Mouse (Mus musculus): ENCODE results near the gene Madcam1. TPM values are rescaled to one million over a fixed set of nuclear protein-coding genes. Genes with fewer than 3 reads are reported as not detected.

The Madcam1 gene
- polyA plus RNA-seq, 1 experiment from 2014 or later, result 29.7 TPM

GRCm38 (mm10) chr10:79681591-79682245 lies 17.4 kb downstream of the Madcam1 start, which contains the start of gene Cdc34:
TSS of gene Cdc34 (plus strand) at chr10:79682195.
- Histone ChIP-seq H3K27ac (ENCODE audit: low read length) (peak within 1 kb of the TSS; percentile 75; the same call in 1 of the 2 replicates), H3K36me3 (ENCODE audit: control insufficient read depth, insufficient read depth, low read length) (peaks cover 28% of the 10 kb centered on the region), H3K4me3 (ENCODE audit: low read depth, low read length) (peak within 1 kb of the TSS; percentile 68), H3K4me2 (replicated peaks; ENCODE audit: low read depth, low read length) (peak within 1 kb of the TSS; percentile 90), H3K9me3 (ENCODE audit: control insufficient read depth, low read depth, low read length) (no peaks in the 10 kb centered on the region), H3K4me1 (ENCODE audit: control insufficient read depth, insufficient read depth, low read length) (peaks cover 18% of the 10 kb centered on the region; the same call in 1 of the 2 replicates), H3K27me3 (ENCODE audit: control insufficient read depth, insufficient read depth, low read length) (no peaks in the 10 kb centered on the region), H3K9ac (replicated peaks; ENCODE audit: low read depth, low read length) (peak within 1 kb of the TSS; percentile 85)
- peak; percentile 93 for ATAC-seq (ENCODE audit: insufficient number of reproducible peaks, insufficient read depth, low FRiP score, low read depth)
- WGBS, result under 1% methylated on average over 64 of the region's 84 CpGs

GRCm38 (mm10) chr10:79682551-79682915 lies 18.2 kb downstream of the Madcam1 start:
- H3K4me2 ChIP-seq (replicated peaks; ENCODE audit: low read depth, low read length), result peak overlapping the region; percentile 90
- WGBS, result 0% methylated on average over 10 of the region's 10 CpGs
- H3K9me3 ChIP-seq (ENCODE audit: control insufficient read depth, low read depth, low read length), result no peaks in the 10 kb centered on the region
- H3K9ac ChIP-seq (replicated peaks; ENCODE audit: low read depth, low read length), result peak overlapping the region; percentile 85
- ATAC-seq (ENCODE audit: insufficient number of reproducible peaks, insufficient read depth, low FRiP score, low read depth), result no peak
- no peaks in the 10 kb centered on the region for H3K27me3 ChIP-seq (ENCODE audit: control insufficient read depth, insufficient read depth, low read length)
- peak overlapping the region; percentile 68 for H3K4me3 ChIP-seq (ENCODE audit: low read depth, low read length)
- peak overlapping the region; percentile 75; the same call in 1 of the 2 replicates for H3K27ac ChIP-seq (ENCODE audit: low read length)
- H3K4me1 ChIP-seq (ENCODE audit: control insufficient read depth, insufficient read depth, low read length), result peaks cover 18% of the 10 kb centered on the region; the same call in 1 of the 2 replicates
- H3K36me3 ChIP-seq (ENCODE audit: control insufficient read depth, insufficient read depth, low read length), result peaks cover 35% of the 10 kb centered on the region

- H3K36me3 ChIP-seq (ENCODE audit: control insufficient read depth, insufficient read depth, low read length), result peaks cover 39% of the 10 kb centered on the region
- peak overlapping the region; percentile 68 for H3K4me3 ChIP-seq (ENCODE audit: low read depth, low read length)
- H3K27ac ChIP-seq (ENCODE audit: low read length), result peak overlapping the region; percentile 75; the same call in 1 of the 2 replicates
- 6% methylated on average over 10 of the region's 10 CpGs for WGBS
- no peak for ATAC-seq (ENCODE audit: insufficient number of reproducible peaks, insufficient read depth, low FRiP score, low read depth)
- H3K27me3 ChIP-seq (ENCODE audit: control insufficient read depth, insufficient read depth, low read length), result no peaks in the 10 kb centered on the region
- peak overlapping the region; percentile 90 for H3K4me2 ChIP-seq (replicated peaks; ENCODE audit: low read depth, low read length)
- H3K9me3 ChIP-seq (ENCODE audit: control insufficient read depth, low read depth, low read length), result no peaks in the 10 kb centered on the region
- peaks cover 18% of the 10 kb centered on the region; the same call in 1 of the 2 replicates for H3K4me1 ChIP-seq (ENCODE audit: control insufficient read depth, insufficient read depth, low read length)
- H3K9ac ChIP-seq (replicated peaks; ENCODE audit: low read depth, low read length), result peak overlapping the region; percentile 85
These were observed 18.7 kb downstream of the Madcam1 start for GRCm38 (mm10) chr10:79682916-79683582.

- no peaks in the 10 kb centered on the region for H3K9me3 ChIP-seq (ENCODE audit: control insufficient read depth, low read depth, low read length)
- no peaks in the 10 kb centered on the region for H3K27me3 ChIP-seq (ENCODE audit: control insufficient read depth, insufficient read depth, low read length)
- peaks cover 18% of the 10 kb centered on the region; the same call in 1 of the 2 replicates for H3K4me1 ChIP-seq (ENCODE audit: control insufficient read depth, insufficient read depth, low read length)
- H3K27ac ChIP-seq (ENCODE audit: low read length), result no peak overlapping the region
- peak overlapping the region; percentile 90; the same call in 1 of the 2 replicates for H3K4me2 ChIP-seq (replicated peaks; ENCODE audit: low read depth, low read length)
- WGBS, result 84% methylated on average over 6 of the region's 6 CpGs
- no peak overlapping the region; the same call in 1 of the 2 replicates for H3K9ac ChIP-seq (replicated peaks; ENCODE audit: low read depth, low read length)
- ATAC-seq (ENCODE audit: insufficient number of reproducible peaks, insufficient read depth, low FRiP score, low read depth), result no peak
- peaks cover 48% of the 10 kb centered on the region for H3K36me3 ChIP-seq (ENCODE audit: control insufficient read depth, insufficient read depth, low read length)
- peak overlapping the region; percentile 68; the same call in 1 of the 2 replicates for H3K4me3 ChIP-seq (ENCODE audit: low read depth, low read length)
These were observed 19.6 kb downstream of the Madcam1 start for GRCm38 (mm10) chr10:79683726-79684640.

GRCm38 (mm10) chr10:79684770-79685600 lies 20.6 kb downstream of the Madcam1 start:
- ATAC-seq (ENCODE audit: insufficient number of reproducible peaks, insufficient read depth, low FRiP score, low read depth), result no peak
- H3K36me3 ChIP-seq (ENCODE audit: control insufficient read depth, insufficient read depth, low read length), result peaks cover 52% of the 10 kb centered on the region
- H3K4me1 ChIP-seq (ENCODE audit: control insufficient read depth, insufficient read depth, low read length), result peaks cover 18% of the 10 kb centered on the region; the same call in 1 of the 2 replicates
- H3K4me2 ChIP-seq (replicated peaks; ENCODE audit: low read depth, low read length), result no peak overlapping the region
- H3K9me3 ChIP-seq (ENCODE audit: control insufficient read depth, low read depth, low read length), result no peaks in the 10 kb centered on the region
- no peaks in the 10 kb centered on the region for H3K27me3 ChIP-seq (ENCODE audit: control insufficient read depth, insufficient read depth, low read length)
- H3K27ac ChIP-seq (ENCODE audit: low read length), result no peak overlapping the region
- 92% methylated on average over 25 of the region's 25 CpGs for WGBS
- H3K4me3 ChIP-seq (ENCODE audit: low read depth, low read length), result no peak overlapping the region
- H3K9ac ChIP-seq (replicated peaks; ENCODE audit: low read depth, low read length), result no peak overlapping the region

GRCm38 (mm10) chr10:79686219-79686618 lies 21.9 kb downstream of the Madcam1 start:
- H3K4me1 ChIP-seq (ENCODE audit: control insufficient read depth, insufficient read depth, low read length), result peaks cover 13% of the 10 kb centered on the region; the same call in 1 of the 2 replicates
- H3K4me3 ChIP-seq (ENCODE audit: low read depth, low read length), result no peak overlapping the region
- H3K36me3 ChIP-seq (ENCODE audit: control insufficient read depth, insufficient read depth, low read length), result peaks cover 52% of the 10 kb centered on the region
- H3K27ac ChIP-seq (ENCODE audit: low read length), result no peak overlapping the region
- no peak overlapping the region for H3K4me2 ChIP-seq (replicated peaks; ENCODE audit: low read depth, low read length)
- H3K27me3 ChIP-seq (ENCODE audit: control insufficient read depth, insufficient read depth, low read length), result no peaks in the 10 kb centered on the region
- WGBS, result 85% methylated on average over 2 of the region's 2 CpGs
- ATAC-seq (ENCODE audit: insufficient number of reproducible peaks, insufficient read depth, low FRiP score, low read depth), result no peak
- no peaks in the 10 kb centered on the region for H3K9me3 ChIP-seq (ENCODE audit: control insufficient read depth, low read depth, low read length)
- no peak overlapping the region for H3K9ac ChIP-seq (replicated peaks; ENCODE audit: low read depth, low read length)

- WGBS, result 93% methylated on average over 1 of the region's 1 CpGs
- H3K27ac ChIP-seq (ENCODE audit: low read length), result no peak overlapping the region
- no peaks in the 10 kb centered on the region for H3K9me3 ChIP-seq (ENCODE audit: control insufficient read depth, low read depth, low read length)
- no peak overlapping the region for H3K4me3 ChIP-seq (ENCODE audit: low read depth, low read length)
- peaks cover 52% of the 10 kb centered on the region for H3K36me3 ChIP-seq (ENCODE audit: control insufficient read depth, insufficient read depth, low read length)
- no peak overlapping the region for H3K9ac ChIP-seq (replicated peaks; ENCODE audit: low read depth, low read length)
- no peaks in the 10 kb centered on the region for H3K27me3 ChIP-seq (ENCODE audit: control insufficient read depth, insufficient read depth, low read length)
- peaks cover 13% of the 10 kb centered on the region; the same call in 1 of the 2 replicates for H3K4me1 ChIP-seq (ENCODE audit: control insufficient read depth, insufficient read depth, low read length)
- H3K4me2 ChIP-seq (replicated peaks; ENCODE audit: low read depth, low read length), result no peak overlapping the region
- ATAC-seq (ENCODE audit: insufficient number of reproducible peaks, insufficient read depth, low FRiP score, low read depth), result no peak
These were observed 22.3 kb downstream of the Madcam1 start for GRCm38 (mm10) chr10:79686691-79687090.

All from stomach, embryonic 14.5 days (tissue).